Mouse (Mus musculus): ENCODE measurements at regions not wholly inside any gene's neighbourhood (a gene's known extent, or its start where the extent isn't known, plus 50 kb on each side); places are given as distances from the start of the nearest gene placed in this dataset.

DNA sequence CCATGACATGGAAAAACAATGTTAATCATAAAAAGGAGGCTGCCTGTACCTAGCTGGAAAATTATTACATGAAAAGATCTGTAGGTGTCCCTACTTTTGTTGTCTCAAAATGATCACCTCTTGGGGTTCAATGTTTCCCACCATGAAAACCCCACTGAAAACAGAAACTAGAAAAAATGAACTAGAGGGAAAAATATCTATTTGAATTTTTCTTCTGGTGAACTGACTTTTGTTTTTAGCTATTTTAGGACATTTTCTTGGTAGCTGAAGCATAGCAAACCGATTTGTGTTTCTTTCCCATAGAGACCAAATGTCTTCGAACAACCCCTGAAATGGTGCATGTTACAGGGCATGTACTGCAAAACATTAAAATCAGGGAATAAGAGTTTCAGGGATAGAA is 518.2 kb upstream of the A1bg start:
- WGBS, result 76% methylated on average over 2 of the region's 2 CpGs
- no peak for ATAC-seq (ENCODE audit: insufficient number of reproducible peaks, low FRiP score, low TSS enrichment, low read depth)
- H3K27me3 ChIP-seq, result no peaks in the 10 kb centered on the region
- no peak overlapping the region for H3K4me3 ChIP-seq (replicated peaks)
- no peaks in the 10 kb centered on the region for H3K36me3 ChIP-seq
- H3K4me2 ChIP-seq (replicated peaks), result no peak overlapping the region
- H3K4me1 ChIP-seq, result no peaks in the 10 kb centered on the region
- H3K27ac ChIP-seq (replicated peaks), result no peak overlapping the region
- H3K9ac ChIP-seq, result no peak overlapping the region
- no peaks in the 10 kb centered on the region for H3K9me3 ChIP-seq (replicated peaks)

DNA sequence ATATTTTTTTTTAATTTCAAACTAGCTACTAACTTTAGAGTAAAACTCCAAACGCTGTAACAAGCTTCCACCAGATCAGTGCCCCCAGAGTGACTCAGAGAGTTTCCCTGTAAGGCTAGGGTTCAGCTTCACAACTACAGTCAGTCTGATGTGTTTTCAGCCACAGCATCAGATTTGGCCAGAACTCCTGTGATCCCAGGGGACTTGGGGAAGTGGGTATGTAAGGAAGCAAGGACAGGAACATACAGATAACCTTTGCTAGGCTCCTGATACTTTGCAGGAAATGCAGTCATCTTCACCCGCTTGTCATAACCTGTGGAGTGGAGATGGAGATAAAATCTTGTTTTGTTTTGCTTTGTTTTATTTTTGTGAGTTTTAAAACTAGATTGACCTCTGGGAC is 517.5 kb upstream of the A1bg start:
- H3K27ac ChIP-seq (replicated peaks), result no peak overlapping the region
- no peak for ATAC-seq (ENCODE audit: insufficient number of reproducible peaks, low FRiP score, low TSS enrichment, low read depth)
- H3K4me1 ChIP-seq, result no peaks in the 10 kb centered on the region
- H3K9ac ChIP-seq, result no peak overlapping the region
- whole genome bisulfite sequencing, result 84% methylated on average over 2 of the region's 2 CpGs
- no peak overlapping the region for H3K4me2 ChIP-seq (replicated peaks)
- H3K9me3 ChIP-seq (replicated peaks), result no peaks in the 10 kb centered on the region
- H3K27me3 ChIP-seq, result no peaks in the 10 kb centered on the region
- H3K36me3 ChIP-seq, result no peaks in the 10 kb centered on the region
- no peak overlapping the region for H3K4me3 ChIP-seq (replicated peaks)

DNA sequence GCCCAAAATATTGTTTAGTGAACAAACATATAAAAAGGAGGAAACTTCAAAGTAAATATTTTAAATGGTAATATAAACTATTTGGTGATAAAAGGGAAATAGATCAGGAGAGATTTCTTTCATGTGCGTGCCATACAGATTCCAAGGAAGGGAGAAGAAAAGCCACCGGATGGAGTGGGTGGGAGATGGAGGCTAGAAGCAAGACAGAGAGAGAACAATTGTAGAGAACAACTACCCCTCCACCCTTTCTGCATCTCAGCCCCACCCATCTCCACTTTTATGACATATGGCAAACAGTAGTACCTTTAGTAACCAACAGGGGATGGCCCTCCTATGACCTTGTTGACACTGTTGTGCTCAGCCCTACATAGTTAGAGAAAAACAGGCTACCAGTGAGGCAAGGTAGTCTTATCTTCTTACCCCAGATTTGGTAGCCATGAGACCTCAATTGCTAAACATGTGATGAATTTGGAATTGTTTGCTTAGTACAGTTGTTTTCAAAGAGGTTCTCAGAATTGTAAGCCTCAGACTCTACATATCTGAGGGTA is 516.9 kb upstream of the A1bg start:
- no peaks in the 10 kb centered on the region for H3K27me3 ChIP-seq
- no peaks in the 10 kb centered on the region for H3K9me3 ChIP-seq (replicated peaks)
- no peaks in the 10 kb centered on the region for H3K4me1 ChIP-seq
- no peak overlapping the region for H3K9ac ChIP-seq
- H3K4me2 ChIP-seq (replicated peaks), result no peak overlapping the region
- H3K27ac ChIP-seq (replicated peaks), result no peak overlapping the region
- 89% methylated on average over 2 of the region's 2 CpGs for WGBS
- H3K36me3 ChIP-seq, result no peaks in the 10 kb centered on the region
- no peak overlapping the region for H3K4me3 ChIP-seq (replicated peaks)
- ATAC-seq (ENCODE audit: insufficient number of reproducible peaks, low FRiP score, low TSS enrichment, low read depth), result no peak

DNA sequence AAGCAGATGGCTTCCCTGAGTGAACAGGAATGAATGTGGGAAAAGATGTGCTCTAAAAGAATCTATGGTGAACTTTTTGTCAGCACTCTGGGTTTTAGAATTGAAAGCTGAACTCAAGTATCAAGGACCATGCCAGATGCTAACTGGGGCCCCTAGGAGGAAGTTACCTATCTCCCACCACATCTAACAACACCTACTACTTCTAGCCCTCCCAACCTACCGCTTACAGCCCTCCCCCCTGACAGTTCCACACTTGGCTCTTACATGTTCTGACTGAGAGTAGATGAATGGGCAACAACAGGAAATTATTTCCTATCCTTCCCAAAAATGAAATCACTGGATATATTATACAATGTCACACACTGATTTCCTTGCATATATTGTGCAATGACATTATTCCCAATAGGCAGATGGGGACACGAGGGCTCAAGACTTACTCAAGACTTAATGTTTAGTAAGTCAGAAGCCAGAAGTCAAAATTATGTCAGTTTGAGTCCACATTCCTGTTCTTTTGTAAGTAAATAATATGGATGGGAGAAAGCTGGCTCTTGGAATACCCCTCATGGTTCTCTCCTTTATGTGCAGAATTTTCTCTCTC is 506.1 kb upstream of the A1bg start:
- no peak overlapping the region for H3K9ac ChIP-seq
- no peak for ATAC-seq (ENCODE audit: insufficient number of reproducible peaks, low FRiP score, low TSS enrichment, low read depth)
- no peaks in the 10 kb centered on the region for H3K4me1 ChIP-seq
- no peak overlapping the region for H3K4me2 ChIP-seq (replicated peaks)
- H3K9me3 ChIP-seq (replicated peaks), result no peaks in the 10 kb centered on the region
- no peaks in the 10 kb centered on the region for H3K36me3 ChIP-seq
- H3K4me3 ChIP-seq (replicated peaks), result no peak overlapping the region
- H3K27me3 ChIP-seq, result no peaks in the 10 kb centered on the region
- H3K27ac ChIP-seq (replicated peaks), result no peak overlapping the region
- WGBS, result 67% methylated on average over 2 of the region's 2 CpGs

DNA sequence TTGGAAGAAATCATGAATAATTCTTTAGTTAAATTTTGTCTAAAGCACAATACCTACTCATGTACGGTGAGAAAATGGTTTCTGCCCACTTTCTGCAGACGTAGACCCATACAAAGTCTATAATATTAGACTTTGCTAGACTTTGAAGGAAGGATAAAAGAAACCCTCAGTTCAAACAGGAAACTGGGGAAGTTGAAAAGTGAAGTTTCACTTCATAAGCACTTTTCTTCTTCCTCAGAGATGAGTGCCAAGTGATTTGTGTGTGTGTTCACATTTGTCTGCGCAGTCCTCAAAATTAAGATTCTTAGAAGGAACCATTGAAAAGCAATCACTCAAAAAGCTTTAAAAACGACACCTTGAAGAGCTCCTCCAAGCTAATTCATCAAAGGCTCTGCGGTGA is 500.2 kb upstream of the A1bg start:
- H3K27me3 ChIP-seq, result no peaks in the 10 kb centered on the region
- no peaks in the 10 kb centered on the region for H3K36me3 ChIP-seq
- H3K9ac ChIP-seq, result no peak overlapping the region
- H3K4me3 ChIP-seq (replicated peaks), result no peak overlapping the region
- 83% methylated on average over 5 of the region's 5 CpGs for WGBS
- H3K9me3 ChIP-seq (replicated peaks), result no peaks in the 10 kb centered on the region
- no peak overlapping the region for H3K27ac ChIP-seq (replicated peaks)
- H3K4me2 ChIP-seq (replicated peaks), result no peak overlapping the region
- ATAC-seq (ENCODE audit: insufficient number of reproducible peaks, low FRiP score, low TSS enrichment, low read depth), result no peak
- no peaks in the 10 kb centered on the region for H3K4me1 ChIP-seq

DNA sequence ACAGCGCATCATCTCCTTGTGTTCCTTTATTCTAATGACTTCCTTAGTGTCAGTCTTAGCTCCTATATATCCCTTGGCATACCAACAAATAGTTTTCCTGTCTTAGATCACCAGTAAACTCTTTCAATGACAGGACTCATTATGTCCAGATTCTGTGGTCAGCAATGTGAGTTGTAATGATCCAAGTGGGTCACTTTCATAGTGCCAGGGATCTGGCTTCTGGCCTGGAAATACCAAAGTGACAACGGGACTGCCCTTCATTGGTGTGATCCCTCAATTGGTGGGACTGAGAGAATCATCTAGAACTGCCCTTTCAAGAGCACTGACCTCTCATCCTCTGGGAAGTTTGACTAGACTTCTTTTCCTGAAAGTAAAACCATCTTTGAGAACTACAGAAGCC is 494.7 kb upstream of the A1bg start:
- Histone ChIP-seq H3K4me2 (replicated peaks) (no peak overlapping the region), H3K4me3 (replicated peaks) (no peak overlapping the region), H3K36me3 (no peaks in the 10 kb centered on the region), H3K27ac (replicated peaks) (no peak overlapping the region), H3K27me3 (no peaks in the 10 kb centered on the region), H3K4me1 (no peaks in the 10 kb centered on the region), H3K9ac (no peak overlapping the region), H3K9me3 (replicated peaks) (no peaks in the 10 kb centered on the region)
- WGBS, result 85% methylated on average over 2 of the region's 2 CpGs
- no peak for ATAC-seq (ENCODE audit: insufficient number of reproducible peaks, low FRiP score, low TSS enrichment, low read depth)

DNA sequence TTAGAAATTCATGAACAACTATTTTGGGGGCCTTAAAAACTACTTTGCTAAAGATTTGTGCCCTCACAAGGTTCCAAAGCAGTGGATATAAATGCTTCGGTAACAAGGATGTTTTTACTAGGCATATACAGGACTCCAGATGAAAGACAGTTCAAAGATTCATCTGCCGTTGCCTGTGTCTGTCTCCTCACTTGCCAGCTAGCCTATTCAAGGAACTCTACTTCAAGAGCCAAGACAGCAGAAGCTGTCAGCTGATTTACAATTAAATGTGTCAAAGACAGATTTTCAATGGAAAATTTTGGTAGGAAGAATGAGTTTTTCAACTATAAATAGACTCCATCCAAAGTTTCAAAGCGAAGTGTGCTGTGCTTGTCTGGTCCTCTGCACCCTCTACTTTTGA is 494.0 kb upstream of the A1bg start:
- Histone ChIP-seq H3K27ac (replicated peaks) (no peak overlapping the region), H3K9me3 (replicated peaks) (no peaks in the 10 kb centered on the region), H3K36me3 (no peaks in the 10 kb centered on the region), H3K9ac (no peak overlapping the region), H3K4me2 (replicated peaks) (no peak overlapping the region), H3K4me3 (replicated peaks) (no peak overlapping the region), H3K27me3 (no peaks in the 10 kb centered on the region), H3K4me1 (no peaks in the 10 kb centered on the region)
- no peak for ATAC-seq (ENCODE audit: insufficient number of reproducible peaks, low FRiP score, low TSS enrichment, low read depth)
- 78% methylated on average over 3 of the region's 3 CpGs for WGBS

DNA sequence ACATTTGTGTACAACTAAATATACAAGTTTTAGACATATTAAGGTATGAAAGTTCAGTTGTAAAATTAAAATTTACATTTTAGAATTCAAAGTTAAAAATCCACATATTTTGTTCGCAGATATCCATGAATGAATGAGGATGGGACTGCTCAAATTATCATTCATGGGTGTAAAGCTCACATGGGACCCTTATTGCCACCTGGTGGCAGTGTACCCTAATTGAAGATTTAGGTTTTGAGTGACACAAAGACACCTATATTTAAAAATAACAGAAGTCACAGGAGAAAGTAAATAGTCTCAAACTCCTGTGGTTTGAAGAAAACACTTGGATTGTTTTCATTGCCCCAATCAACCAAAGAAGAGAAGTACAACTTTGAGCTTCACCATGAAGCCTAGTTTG is 492.8 kb upstream of the A1bg start:
- H3K4me1 ChIP-seq, result no peaks in the 10 kb centered on the region
- H3K9ac ChIP-seq, result no peak overlapping the region
- ATAC-seq (ENCODE audit: insufficient number of reproducible peaks, low FRiP score, low TSS enrichment, low read depth), result no peak
- H3K4me2 ChIP-seq (replicated peaks), result no peak overlapping the region
- H3K27me3 ChIP-seq, result no peaks in the 10 kb centered on the region
- H3K27ac ChIP-seq (replicated peaks), result no peak overlapping the region
- WGBS, result 69% methylated on average over 1 of the region's 1 CpGs
- no peaks in the 10 kb centered on the region for H3K36me3 ChIP-seq
- H3K4me3 ChIP-seq (replicated peaks), result no peak overlapping the region
- H3K9me3 ChIP-seq (replicated peaks), result no peaks in the 10 kb centered on the region

DNA sequence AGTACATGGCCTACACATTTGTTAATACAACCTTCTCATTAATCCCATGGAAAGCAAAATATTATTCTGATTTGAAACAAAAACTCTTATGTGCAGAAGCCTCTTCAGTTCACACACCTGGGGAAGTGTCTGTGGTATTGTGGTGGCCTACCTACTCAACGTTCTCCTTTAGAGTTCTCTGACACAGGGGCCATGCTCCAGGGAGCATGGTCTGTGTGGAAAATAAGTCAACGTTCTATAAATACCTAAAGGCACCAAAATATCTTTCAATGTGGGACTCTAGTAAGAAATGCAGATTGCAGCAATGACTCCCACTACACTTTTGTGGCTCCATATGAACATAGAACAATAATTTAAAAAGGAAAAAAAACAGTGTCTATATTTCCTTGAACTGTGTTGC is 489.0 kb upstream of the A1bg start:
- no peak for ATAC-seq (ENCODE audit: insufficient number of reproducible peaks, low FRiP score, low TSS enrichment, low read depth)
- 87% methylated on average over 2 of the region's 2 CpGs for WGBS

DNA sequence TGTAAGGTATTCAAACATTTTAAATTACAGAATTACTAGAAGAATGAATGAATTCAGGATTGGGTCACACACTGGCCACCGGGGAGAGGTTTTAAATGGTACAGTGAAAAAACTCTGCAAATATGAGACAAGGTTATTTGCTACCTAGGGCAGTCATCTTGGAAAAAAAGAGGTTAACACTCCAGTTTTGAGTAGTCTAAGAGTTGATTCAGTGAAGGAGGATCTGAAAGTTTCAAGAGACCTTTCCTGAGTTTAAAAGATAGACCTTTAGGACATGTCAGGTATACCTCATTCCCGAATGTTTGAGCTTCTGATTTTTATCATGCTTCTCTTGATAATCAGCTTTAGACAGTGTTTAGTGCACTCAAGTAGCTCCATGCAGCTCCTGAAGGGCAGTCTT is 488.0 kb upstream of the A1bg start:
- H3K27me3 ChIP-seq, result no peaks in the 10 kb centered on the region
- no peaks in the 10 kb centered on the region for H3K36me3 ChIP-seq
- no peak overlapping the region for H3K9ac ChIP-seq
- 91% methylated on average over 2 of the region's 2 CpGs for WGBS
- no peaks in the 10 kb centered on the region for H3K9me3 ChIP-seq (replicated peaks)
- no peak for ATAC-seq (ENCODE audit: insufficient number of reproducible peaks, low FRiP score, low TSS enrichment, low read depth)
- no peak overlapping the region for H3K27ac ChIP-seq (replicated peaks)
- no peak overlapping the region for H3K4me3 ChIP-seq (replicated peaks)
- no peaks in the 10 kb centered on the region for H3K4me1 ChIP-seq
- H3K4me2 ChIP-seq (replicated peaks), result no peak overlapping the region

More for the DNA sequence above, 489.0 kb upstream of the A1bg start:
- Histone ChIP-seq H3K4me2 (replicated peaks) (no peak overlapping the region), H3K4me3 (replicated peaks) (no peak overlapping the region), H3K9me3 (replicated peaks) (no peaks in the 10 kb centered on the region), H3K4me1 (no peaks in the 10 kb centered on the region), H3K27ac (replicated peaks) (no peak overlapping the region), H3K36me3 (no peaks in the 10 kb centered on the region), H3K27me3 (no peaks in the 10 kb centered on the region), H3K9ac (no peak overlapping the region)

DNA sequence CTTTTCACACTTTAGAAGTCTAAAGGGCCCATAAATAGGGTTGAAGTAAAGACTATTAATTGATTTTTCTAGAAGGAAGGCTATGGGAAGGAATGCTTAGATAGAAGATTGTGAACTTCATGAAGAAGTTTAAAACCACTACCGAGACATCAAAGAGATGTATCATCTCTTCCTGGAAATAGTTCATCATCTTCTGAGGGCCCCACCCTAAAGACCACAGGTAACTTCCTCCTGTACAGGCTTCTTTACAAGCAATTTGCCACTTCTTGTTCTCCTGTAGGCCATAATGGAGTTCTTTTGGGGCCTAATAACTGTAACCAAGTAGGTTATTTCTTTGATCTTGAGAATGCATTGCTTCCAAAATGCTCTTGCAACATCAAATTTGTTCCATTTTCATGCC is 485.8 kb upstream of the A1bg start:
- 91% methylated on average over 1 of the region's 1 CpGs for WGBS
- no peak overlapping the region for H3K4me3 ChIP-seq (replicated peaks)
- ATAC-seq (ENCODE audit: insufficient number of reproducible peaks, low FRiP score, low TSS enrichment, low read depth), result no peak

DNA sequence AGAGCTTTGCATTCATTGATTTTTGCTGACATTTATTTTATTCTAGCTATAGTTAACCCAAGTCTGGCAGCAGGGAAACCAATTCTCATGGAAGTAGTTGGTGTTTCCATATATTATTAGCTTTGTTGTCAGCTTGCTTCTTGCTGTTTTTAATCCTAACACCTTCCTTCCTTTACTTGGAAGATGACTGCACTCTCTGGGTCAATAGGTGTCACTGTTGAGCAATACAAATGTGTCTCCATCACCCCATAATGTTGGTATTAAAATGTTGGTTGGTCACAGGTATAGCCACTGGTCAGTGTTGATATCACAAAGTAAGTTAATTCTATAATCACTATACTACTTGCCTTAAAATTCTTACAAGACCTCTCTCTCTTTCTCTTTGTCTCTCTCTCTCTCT is 477.9 kb upstream of the A1bg start:
- no peak for ATAC-seq (ENCODE audit: insufficient number of reproducible peaks, low FRiP score, low TSS enrichment, low read depth)
- H3K36me3 ChIP-seq, result no peaks in the 10 kb centered on the region
- H3K9ac ChIP-seq, result no peak overlapping the region
- H3K4me3 ChIP-seq (replicated peaks), result no peak overlapping the region
- no peak overlapping the region for H3K4me2 ChIP-seq (replicated peaks)
- H3K4me1 ChIP-seq, result no peaks in the 10 kb centered on the region
- H3K9me3 ChIP-seq (replicated peaks), result no peaks in the 10 kb centered on the region
- H3K27me3 ChIP-seq, result no peaks in the 10 kb centered on the region
- H3K27ac ChIP-seq (replicated peaks), result no peak overlapping the region

More for the DNA sequence above, 485.8 kb upstream of the A1bg start:
- no peaks in the 10 kb centered on the region for H3K4me1 ChIP-seq
- H3K4me2 ChIP-seq (replicated peaks), result no peak overlapping the region
- no peaks in the 10 kb centered on the region for H3K9me3 ChIP-seq (replicated peaks)
- no peak overlapping the region for H3K27ac ChIP-seq (replicated peaks)
- H3K9ac ChIP-seq, result no peak overlapping the region
- no peaks in the 10 kb centered on the region for H3K36me3 ChIP-seq
- H3K27me3 ChIP-seq, result no peaks in the 10 kb centered on the region
